30 mouse cellular contexts compared by ENCODE assay signal in the genomic region with DNA sequence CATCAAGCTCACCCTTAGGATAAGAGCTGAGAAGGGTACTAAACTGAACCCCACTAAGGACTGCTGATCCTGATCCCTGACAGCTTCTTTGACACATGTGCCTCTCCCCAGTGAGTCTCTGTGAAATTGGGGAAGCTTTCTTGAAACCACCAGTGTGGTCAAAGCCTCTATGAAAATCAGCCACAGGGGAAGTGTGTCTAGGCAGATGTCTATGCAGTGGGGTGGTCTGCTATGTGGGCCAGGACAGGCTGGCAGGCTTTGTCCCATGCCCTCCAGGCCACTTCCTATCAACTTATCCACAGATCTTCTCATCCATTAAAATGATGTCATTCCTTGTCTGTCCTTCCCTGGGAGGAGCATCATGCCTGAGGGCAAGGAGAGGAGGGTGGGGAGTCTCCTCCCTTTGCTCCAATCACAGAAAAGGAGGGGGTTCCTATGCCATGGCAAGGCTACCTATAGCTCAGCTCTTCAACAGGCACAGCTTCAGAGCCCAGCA. TPM values are rescaled to one million over a fixed set of nuclear protein-coding genes. Genes with fewer than 3 reads are reported as not detected.
DNase-seq lines count a peak whose midpoint lies in the region; ATAC-seq and TF ChIP-seq lines count a peak whose summit lies in the region.
"Not testable (repeated sequence)": the region's sequence is repeated elsewhere in the genome, so short reads cannot be mapped to it uniquely, and the experiment has no call there.
"Had no signal": no experiment of that assay in that cellular context is flagged by ENCODE, and none has a peak within 500 bp of the region (broad histone marks: within the 10 kb centered on the region; RNA-seq: fewer than 3 reads in every experiment).

A gene (plus strand): TSS at position 446 of the 496 bp plus-strand sequence.

- TF ChIP-seq EP300 in stomach, postnatal 0 days (optimal IDR thresholded peaks at IDR 0.05) = not testable (repeated sequence)

- H3K27me3 ChIP-seq in embryonic facial prominence, embryonic 14.5 days (replicated peaks; ENCODE audit: control insufficient read depth, insufficient read depth, low read length); liver, embryonic 13.5 days; midbrain, postnatal 0 days (ENCODE audit: insufficient read depth, low read length); stomach, postnatal 0 days (ENCODE audit: control insufficient read depth, insufficient read depth, low read length): not testable (repeated sequence)

- not testable (repeated sequence) for H3K4me2 ChIP-seq in embryonic facial prominence, embryonic 14.5 days (ENCODE audit: low read depth, low read length); liver, embryonic 13.5 days; midbrain, postnatal 0 days (ENCODE audit: low read depth, low read length, poor library complexity, severe bottlenecking); stomach, postnatal 0 days (replicated peaks; ENCODE audit: low read depth)

- not testable (repeated sequence) for H3K36me3 ChIP-seq in embryonic facial prominence, embryonic 14.5 days (ENCODE audit: control insufficient read depth, insufficient read depth, low read length); liver, embryonic 13.5 days; midbrain, postnatal 0 days (ENCODE audit: insufficient read depth, low read length); stomach, postnatal 0 days (ENCODE audit: control insufficient read depth, insufficient read depth, low read length)

- H3K4me3 ChIP-seq in embryonic facial prominence, embryonic 14.5 days (ENCODE audit: low read depth, low read length); liver, embryonic 13.5 days (replicated peaks); midbrain, postnatal 0 days (ENCODE audit: low read depth, low read length); stomach, postnatal 0 days (ENCODE audit: low read depth, low read length): not testable (repeated sequence)

- not testable (repeated sequence) for H3K27ac ChIP-seq in embryonic facial prominence, embryonic 14.5 days (replicated peaks; ENCODE audit: low read depth, low read length); liver, embryonic 13.5 days; midbrain, postnatal 0 days (ENCODE audit: low read depth, low read length); stomach, postnatal 0 days (replicated peaks)

- TF ChIP-seq CTCF in midbrain, postnatal 0 days (IDR thresholded peaks at IDR 0.05); stomach, postnatal 0 days (IDR thresholded peaks at IDR 0.05; ENCODE audit: low read depth): not testable (repeated sequence)

- not testable (repeated sequence) for H3K9ac ChIP-seq in embryonic facial prominence, embryonic 14.5 days (ENCODE audit: low read depth, low read length); liver, embryonic 13.5 days; midbrain, postnatal 0 days (replicated peaks; ENCODE audit: low read length, poor library complexity, severe bottlenecking); stomach, postnatal 0 days (ENCODE audit: low read length)

- peak; percentile 83 for ATAC-seq in common myeloid progenitor, adult 5-6 weeks (replicated peaks; ENCODE audit: low read depth, poor library complexity, severe bottlenecking)
- ATAC-seq in embryonic facial prominence, embryonic 14.5 days (ENCODE audit: low read depth); stomach, postnatal 0 days (ENCODE audit: low FRiP score, low TSS enrichment): not testable (repeated sequence)
- peak; percentile 75 for ATAC-seq in granulocyte monocyte progenitor cell, adult 5-6 weeks (replicated peaks; ENCODE audit: poor library complexity, severe bottlenecking)
- ATAC-seq in liver, embryonic 13.5 days (ENCODE audit: low read depth) = peak; percentile 20; the same call in 1 of the 2 replicates
- peak; percentile 89 for ATAC-seq in megakaryocyte, adult 5-6 weeks (ENCODE audit: poor library complexity, severe bottlenecking)
- peak; percentile 34; the same call in 1 of the 2 replicates for ATAC-seq in midbrain, postnatal 0 days (ENCODE audit: low FRiP score)

- DNase-seq in embryonic facial prominence, embryonic 14.5 days (ENCODE audit: low spot score); liver, embryonic 13.5 days; midbrain, postnatal 0 days (ENCODE audit: low spot score); stomach, postnatal 0 days (ENCODE audit: low spot score): not testable (repeated sequence)

- H3K9me3 ChIP-seq in embryonic facial prominence, embryonic 14.5 days (ENCODE audit: control insufficient read depth, low read length); liver, embryonic 13.5 days (replicated peaks); midbrain, postnatal 0 days (ENCODE audit: low read length); stomach, postnatal 0 days (ENCODE audit: control insufficient read depth, low read length): not testable (repeated sequence)

- H3K4me1 ChIP-seq in embryonic facial prominence, embryonic 14.5 days (ENCODE audit: control insufficient read depth, insufficient read depth, low read length); liver, embryonic 13.5 days (replicated peaks); midbrain, postnatal 0 days (ENCODE audit: insufficient read depth, low read length); stomach, postnatal 0 days (replicated peaks; ENCODE audit: control insufficient read depth, insufficient read depth): not testable (repeated sequence)

RNA-seq across cellular contexts. Expression of the gene that starts here (rescaled TPM):
- total RNA-seq in common myeloid progenitor, adult 5-6 weeks (2017) = 0.23 TPM in 1 of 2 replicates, not detected in the other
- polyA plus RNA-seq in embryonic facial prominence, embryonic 14.5 days (2014; fragmentation: Nextera tagmentation; extraction: Ambion mirVana) = 25.4 and 99.1 TPM in 2 replicates
- not detected in 2 replicates for total RNA-seq in granulocyte monocyte progenitor cell, adult 5-6 weeks (2014; fragmentation: Nextera tagmentation)
- not detected in 2 replicates for total RNA-seq in granulocyte monocyte progenitor cell, adult 5-6 weeks (2017)
- not detected in 2 replicates for polyA plus RNA-seq in liver, embryonic 13.5 days (2015; fragmentation: Nextera tagmentation; extraction: Ambion mirVana)
- not detected in 2 replicates for total RNA-seq in megakaryocyte, adult 5-6 weeks (2015)
- total RNA-seq in megakaryocyte, adult 5-6 weeks (2017) = not detected in 2 replicates
- 3.7 TPM in 1 of 2 replicates, not detected in the other for total RNA-seq in midbrain, postnatal 0 days (2014; rRNA removed)
- polyA plus RNA-seq in midbrain, postnatal 0 days (2015; fragmentation: Nextera tagmentation; extraction: Ambion mirVana) = not detected in 2 replicates
- polyA plus RNA-seq in stomach, postnatal 0 days (2015; fragmentation: Nextera tagmentation; extraction: Ambion mirVana) = 280 and 324 TPM in 2 replicates
- total RNA-seq: adrenal gland, adult 2 months; adrenal gland, postnatal 14 days; adrenal gland, postnatal 4 days; forebrain, postnatal 0 days; gastrocnemius, adult 2 months; gastrocnemius, postnatal 14 days; heart, adult 18-20 months; heart, postnatal 10 days; heart, postnatal 36 days; hindbrain, postnatal 0 days; MEL had no signal
- polyA plus RNA-seq: adrenal gland, adult 2 months; C2C12; CD4-positive, CD25-positive, alpha-beta regulatory T cell, adult 4 months; cerebellum, adult 2 months; cortical plate, adult 2 months; embryonic facial prominence, embryonic 10.5 days; forebrain, embryonic 11.5 days; forebrain, embryonic 14.5 days; forebrain, postnatal 0 days; frontal cortex, adult 2 months; heart, embryonic 12.5 days; hindbrain, embryonic 11.5 days; hindbrain, embryonic 14.5 days; inflammation-experienced regulatory T-cells, adult 6 months had no signal

Comparison
In these comparisons a context has a peak if more than half of its experiments do, and no peak if none do; other contexts are left out.
1. RNA of the gene that starts here (polyA plus RNA-seq): 280 to 324 TPM in stomach, postnatal 0 days and 25.4 to 99.1 TPM in embryonic facial prominence, embryonic 14.5 days; not detected in liver, embryonic 13.5 days and not detected in midbrain, postnatal 0 days; every median in the first group is over 10 times any median in the second.
2. Peak in ATAC-seq in common myeloid progenitor, adult 5-6 weeks; RNA of the gene not detected or under 1 TPM.
3. Peak in ATAC-seq in granulocyte monocyte progenitor cell, adult 5-6 weeks; RNA of the gene not detected or under 1 TPM.
4. Peak in ATAC-seq in liver, embryonic 13.5 days; RNA of the gene not detected or under 1 TPM.
5. Peak in ATAC-seq in megakaryocyte, adult 5-6 weeks; RNA of the gene not detected or under 1 TPM.